Mouse (Mus musculus) mouse embryonic stem cell (cell line): ENCODE data around the gene Prrc2b.

ENCODE experiments used
- in situ Hi-C, 2 experiments: fragments of 300-500 bp; cut with MboI; formaldehyde crosslinking; loops; 1 replicate in 1 of 2; 3 replicates in 1 of 2; pipeline ENCODE4 v1.14.3; 2019 to 2020; ENCODE audit warnings: low sequenced_read_pairs in 2 of 2, low pct_unique_long_range_greater_than_20kb in 1 of 2, mixed read lengths in 1 of 2; ENCODE audit not compliant: unreplicated experiment in 1 of 2

Gene Prrc2b

GRCm38 (mm10) chr2:32174170-32174741 is 23.4 kb downstream of the Prrc2b start:
- in situ Hi-C loops = no loop called here

- in situ Hi-C loops = no loop called here
These were observed 24.2 kb downstream of the Prrc2b start for GRCm38 (mm10) chr2:32175051-32175466.

DNA sequence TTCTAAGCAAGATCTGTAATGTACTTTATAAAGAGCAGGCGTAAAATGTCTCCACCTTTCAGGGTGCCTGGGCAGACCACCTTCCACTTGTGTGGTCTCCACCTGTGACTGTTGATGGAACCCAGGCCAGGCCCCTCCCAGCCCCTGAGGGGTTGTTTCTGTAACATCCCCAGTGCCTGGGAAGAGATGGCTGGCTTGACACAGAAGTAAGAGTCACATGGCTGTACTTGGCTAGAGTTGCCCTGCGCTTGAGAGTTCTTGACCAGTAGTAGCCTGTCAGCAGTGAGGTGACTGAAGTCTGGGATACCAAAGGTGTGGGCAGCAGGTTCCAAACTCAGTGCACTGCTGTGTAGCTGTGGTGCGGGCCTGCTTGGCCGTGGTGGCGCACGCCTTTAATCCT is 24.6 kb downstream of the Prrc2b start:
- in situ Hi-C loops = no loop called here

DNA sequence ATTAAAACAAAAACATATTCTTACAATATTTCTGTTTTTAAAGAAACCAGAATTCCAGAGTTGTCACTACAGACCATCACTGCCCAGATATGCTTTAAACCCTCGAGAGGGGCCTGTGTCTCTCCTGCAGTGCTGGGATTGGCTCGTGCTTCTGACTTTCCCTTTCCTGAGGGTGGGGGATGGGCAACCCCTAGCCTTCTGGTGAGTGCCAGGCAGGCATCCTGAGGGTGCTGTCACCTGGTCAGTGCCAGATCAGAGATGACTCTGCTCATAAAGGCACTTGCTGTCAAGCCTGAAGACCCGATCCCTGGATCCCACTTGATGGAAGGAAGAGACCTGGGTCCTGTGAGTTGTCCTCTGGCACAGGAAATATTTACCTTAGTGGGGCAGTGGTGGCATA is 26.0 kb downstream of the Prrc2b start:
- in situ Hi-C loops = no loop called here

DNA sequence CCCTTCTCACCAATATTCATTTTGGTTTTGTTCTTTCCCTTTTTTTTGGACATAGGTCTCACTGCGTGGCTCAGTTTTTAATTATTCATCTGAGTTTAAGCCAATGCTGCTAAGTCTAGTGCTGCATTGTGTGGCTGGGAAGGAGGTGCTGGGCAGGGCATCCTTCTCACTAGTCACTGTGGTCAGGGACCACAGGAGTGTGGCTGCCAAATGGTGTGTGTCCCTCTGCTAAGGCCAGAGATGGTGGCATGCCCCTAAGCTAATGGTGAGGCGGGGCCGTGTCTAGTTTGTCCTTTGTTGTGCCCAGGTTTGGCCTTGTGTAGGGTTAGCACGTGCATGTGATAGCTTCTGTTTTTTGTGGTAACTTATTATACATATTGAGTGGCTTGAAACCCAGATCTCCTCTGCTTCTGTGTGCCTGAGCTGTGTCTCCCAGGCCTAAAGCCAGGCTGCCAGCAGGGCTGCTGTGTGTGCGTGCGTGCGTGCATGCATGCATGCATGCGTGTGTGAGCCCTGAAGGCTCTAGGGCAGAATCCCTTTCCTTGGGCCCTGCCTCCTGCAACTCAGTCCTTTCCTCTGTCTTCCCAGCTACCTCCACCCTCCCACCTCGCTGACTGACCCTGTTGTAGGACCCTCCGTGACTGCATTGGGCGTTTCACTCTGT is 26.6 kb downstream of the Prrc2b start:
- in situ Hi-C loops = no loop called here

- in situ Hi-C loops = no loop called here
These were observed 28.5 kb downstream of the Prrc2b start for GRCm38 (mm10) chr2:32179363-32179762.

DNA sequence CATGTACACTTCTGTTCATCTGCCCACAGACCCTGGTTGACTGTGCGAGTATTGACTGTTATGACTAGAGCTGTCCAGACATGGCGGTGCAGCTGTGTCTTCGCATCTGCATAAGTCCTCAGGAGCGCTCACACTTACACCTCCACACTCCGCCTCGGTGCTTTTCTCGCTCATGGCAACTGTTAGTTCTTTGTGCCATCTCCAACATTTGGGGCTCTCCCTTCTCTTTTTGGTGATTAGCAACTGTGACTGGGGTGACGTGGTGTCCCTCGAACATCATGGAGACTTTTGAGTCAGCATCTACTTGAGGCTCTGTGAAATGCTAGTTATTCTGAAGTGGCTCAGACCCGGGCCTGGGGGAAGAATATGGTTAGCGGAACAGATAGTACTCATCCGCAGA is 29.2 kb downstream of the Prrc2b start:
- in situ Hi-C loops = no loop called here

- in situ Hi-C loops = no loop called here
These were observed 30.5 kb downstream of the Prrc2b start for GRCm38 (mm10) chr2:32181364-32181763.

DNA sequence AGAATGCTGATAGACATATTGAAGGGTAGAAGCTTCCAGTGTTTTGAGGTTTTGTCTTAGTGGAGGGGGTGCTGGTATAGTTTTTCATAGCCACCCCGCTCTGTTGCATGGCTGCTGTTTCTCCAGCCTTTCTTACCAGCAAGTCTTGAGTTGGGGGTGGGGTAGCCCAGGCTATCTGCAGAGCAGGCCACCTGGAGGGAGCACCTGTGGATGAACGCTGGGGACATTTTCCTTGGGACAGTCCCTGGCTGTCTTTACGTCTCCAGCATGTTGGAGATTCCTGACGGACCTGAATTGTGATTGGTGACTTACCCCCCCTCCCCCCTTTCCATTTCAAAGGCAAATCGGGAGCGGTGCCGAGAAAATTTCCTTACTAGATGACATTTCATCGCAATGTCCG is 31.2 kb downstream of the Prrc2b start:
- in situ Hi-C loops = no loop called here

- in situ Hi-C loops = no loop called here
These were observed 31.9 kb downstream of the Prrc2b start for GRCm38 (mm10) chr2:32182676-32183296.

GRCm38 (mm10) chr2:32187019-32187551 is 36.2 kb downstream of the Prrc2b start:
- in situ Hi-C loops = no loop called here

GRCm38 (mm10) chr2:32187649-32188048 is 36.8 kb downstream of the Prrc2b start:
- in situ Hi-C loops = no loop called here

DNA sequence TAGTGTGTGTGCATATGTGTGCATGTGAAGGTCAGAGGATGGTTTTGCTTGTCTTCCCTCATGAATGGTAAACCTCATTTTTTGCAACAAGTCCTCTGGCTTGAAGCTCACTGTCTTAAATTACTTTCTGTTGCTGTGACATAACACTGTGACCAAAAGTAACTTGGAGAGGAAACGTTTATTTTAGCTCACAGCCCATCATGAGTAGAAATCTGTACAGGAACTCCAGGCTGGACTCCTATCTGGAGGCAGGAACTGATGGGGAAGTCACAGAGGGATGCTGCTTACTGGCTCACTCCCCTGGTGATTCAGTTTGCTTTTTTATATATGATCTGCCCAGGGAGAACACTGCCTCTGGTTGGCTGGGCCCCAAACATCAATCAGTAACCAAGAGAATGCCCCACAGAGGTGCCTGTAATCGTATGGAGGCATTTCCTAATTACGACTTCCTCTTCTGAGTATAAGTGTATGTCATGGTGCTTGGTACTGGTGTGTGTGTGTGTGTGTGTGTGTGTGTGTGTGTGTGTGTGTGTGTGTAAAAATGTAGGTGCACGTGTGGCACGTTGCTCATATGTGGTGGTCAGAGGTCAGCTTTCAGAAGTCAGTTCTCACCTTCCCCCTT is 38.3 kb downstream of the Prrc2b start:
- in situ Hi-C loops = no loop called here

GRCm38 (mm10) chr2:32190620-32191019 is 39.7 kb downstream of the Prrc2b start:
- in situ Hi-C loops = no loop called here

DNA sequence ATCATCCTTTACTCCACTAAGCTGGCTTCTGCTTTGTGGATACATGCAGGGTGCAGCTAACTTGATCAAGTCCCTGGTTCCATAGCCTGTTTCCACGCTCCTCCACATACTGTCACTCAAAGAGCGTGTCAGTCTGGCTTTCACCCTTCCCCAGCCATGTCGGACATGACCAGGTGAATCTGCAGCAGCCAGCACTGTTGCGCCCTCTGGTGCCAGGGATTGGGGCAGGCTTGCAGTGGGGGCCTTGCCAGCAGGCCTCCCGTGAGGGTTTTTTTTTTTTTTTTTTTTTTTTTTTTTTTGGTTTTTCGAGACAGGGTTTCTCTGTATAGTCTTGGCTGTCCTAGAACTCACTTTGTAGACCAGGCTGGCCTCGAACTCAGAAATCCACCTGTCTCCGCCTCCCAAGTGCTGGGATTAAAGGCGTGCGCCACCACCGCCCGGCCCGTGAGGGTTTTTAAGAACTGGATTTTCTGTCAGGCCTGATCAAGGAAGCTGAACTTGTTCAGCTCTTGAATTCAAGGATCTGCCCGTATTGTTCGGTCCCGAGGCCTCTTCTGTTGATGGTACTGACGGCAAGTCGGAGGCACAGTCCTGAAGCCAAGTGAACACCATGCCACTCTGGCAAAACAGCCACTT is 41.1 kb downstream of the Prrc2b start:
- in situ Hi-C loops = no loop called here

DNA sequence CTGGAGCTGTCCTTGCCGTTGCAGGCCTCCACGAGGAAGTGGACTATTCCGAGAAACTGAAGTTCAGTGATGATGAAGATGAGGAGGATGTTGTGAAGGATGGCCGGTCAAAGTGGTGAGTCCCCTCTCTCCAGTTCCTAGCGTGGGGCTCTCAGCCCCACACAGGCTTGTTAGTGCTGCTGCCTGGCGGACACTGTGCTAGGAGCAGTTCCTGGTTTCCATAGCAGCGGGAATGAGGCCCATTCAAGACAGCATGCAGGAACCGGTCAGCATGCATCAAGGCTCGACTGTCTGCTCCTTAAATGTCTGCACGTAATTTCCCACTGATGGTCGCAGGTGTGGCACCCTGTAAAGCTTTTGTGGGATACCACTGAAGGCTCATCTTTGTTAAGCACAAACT is 48.1 kb downstream of the Prrc2b start:
- in situ Hi-C loops = no loop called here

DNA sequence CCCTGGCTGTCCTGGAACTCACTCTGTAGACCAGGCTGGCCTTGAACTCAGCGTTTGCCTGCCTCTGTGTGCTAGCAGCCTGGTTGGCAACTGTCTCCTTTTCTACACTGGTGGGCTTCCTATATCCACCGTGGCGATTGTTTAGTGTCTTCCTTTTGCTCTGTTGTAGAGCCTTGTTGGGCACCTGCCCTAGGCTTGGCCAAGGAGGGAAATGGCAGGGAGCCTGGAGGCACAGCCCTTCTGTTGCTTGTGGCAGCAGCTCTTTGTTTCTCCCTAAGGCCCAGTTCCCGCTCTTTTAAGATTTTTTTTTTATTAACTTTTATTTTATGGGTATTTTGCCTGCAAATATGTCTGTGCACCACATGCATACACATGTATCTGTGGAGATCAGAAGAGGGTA is 49.2 kb downstream of the Prrc2b start:
- in situ Hi-C loops = no loop called here

DNA sequence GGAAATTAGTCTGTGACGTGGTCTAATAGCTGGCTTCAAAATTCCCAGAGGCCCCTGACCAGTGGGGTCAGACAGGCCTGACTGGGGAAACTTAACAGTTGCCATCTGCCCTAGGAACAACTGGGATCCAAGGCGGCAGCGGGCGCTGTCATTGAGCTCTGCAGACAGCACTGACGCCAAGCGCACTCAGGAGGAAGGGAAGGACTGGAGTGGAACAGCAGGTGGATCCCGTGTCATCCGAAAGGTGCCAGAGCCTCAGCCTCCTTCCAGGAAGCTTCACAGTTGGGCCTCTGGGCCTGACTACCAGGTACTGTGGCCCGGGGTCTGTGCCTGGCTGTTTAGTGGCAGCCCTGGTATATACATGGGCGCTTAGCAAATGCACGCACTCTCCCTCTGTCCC is 49.8 kb downstream of the Prrc2b start:
- in situ Hi-C loops = no loop called here

GRCm38 (mm10) chr2:32201527-32201926 is 50.6 kb downstream of the Prrc2b start:
- in situ Hi-C loops = no loop called here
